Mouse (Mus musculus) forebrain, embryonic 13.5 days (tissue): Measurements from ENCODE around the gene Rest. TPM values are rescaled to one million over a fixed set of nuclear protein-coding genes. Genes with fewer than 3 reads are reported as not detected.

Experiments
- ATAC-seq: fragments of 200-750 bp; cut with Nextera tagmentation; 2 replicates; pipeline ENCODE4 v1.8.0; 2017
- H3K27ac ChIP-seq: fragments of 300-500 bp; sonication (generic); 2 replicates; pipeline ENCODE4 v1.5.1; 2015; ENCODE audit warnings: inconsistent platforms, mild to moderate bottlenecking, moderate library complexity
- H3K27me3 ChIP-seq: fragments of 300-500 bp; sonication (generic); 2 replicates; pipeline ENCODE4 v1.6.1; 2015; ENCODE audit warnings: mild to moderate bottlenecking, inconsistent platforms
- H3K36me3 ChIP-seq: fragments of 300-500 bp; sonication (generic); 2 replicates; pipeline ENCODE4 v1.6.1; 2015; ENCODE audit warnings: mild to moderate bottlenecking, inconsistent platforms; ENCODE audit not compliant: poor library complexity, severe bottlenecking
- H3K4me1 ChIP-seq: fragments of 300-500 bp; sonication (generic); 2 replicates; pipeline ENCODE4 v1.6.1; 2015; ENCODE audit warnings: inconsistent platforms
- H3K4me2 ChIP-seq: fragments of 300-500 bp; sonication (generic); 2 replicates; pipeline ENCODE4 v1.6.1; 2015; ENCODE audit warnings: inconsistent platforms, mild to moderate bottlenecking, moderate library complexity
- H3K4me3 ChIP-seq: fragments of 300-500 bp; sonication (generic); 2 replicates; pipeline ENCODE4 v1.5.1; 2015; ENCODE audit warnings: mild to moderate bottlenecking, inconsistent platforms
- H3K9ac ChIP-seq: fragments of 300-500 bp; sonication (generic); 2 replicates; pipeline ENCODE4 v1.6.1; 2015; ENCODE audit warnings: mild to moderate bottlenecking, inconsistent platforms
- H3K9me3 ChIP-seq: fragments of 300-500 bp; sonication (generic); replicated peaks from 2 replicates; pipeline ENCODE4 v1.6.1; 2016; ENCODE audit warnings: inconsistent platforms
- WGBS: fragments of 180-500 bp; shearing (Covaris S2); methylation state at CpG from one replicate; pipeline ENCODE4 v1.1.7; 2015; 5-methylcytosine and 5-hydroxymethylcytosine counted together
- polyA plus RNA-seq: library from polyadenylated mRNA; unstranded; fragments of >200 nt; fragmentation: Nextera tagmentation; extraction: Ambion mirVana; gene quantifications from 2 replicates; pipeline ENCODE4 v1.2.1, GENCODE M21; 2015

Gene Rest
- polyA plus RNA-seq, 1 experiment from 2014 or later = 11.1 TPM

DNA sequence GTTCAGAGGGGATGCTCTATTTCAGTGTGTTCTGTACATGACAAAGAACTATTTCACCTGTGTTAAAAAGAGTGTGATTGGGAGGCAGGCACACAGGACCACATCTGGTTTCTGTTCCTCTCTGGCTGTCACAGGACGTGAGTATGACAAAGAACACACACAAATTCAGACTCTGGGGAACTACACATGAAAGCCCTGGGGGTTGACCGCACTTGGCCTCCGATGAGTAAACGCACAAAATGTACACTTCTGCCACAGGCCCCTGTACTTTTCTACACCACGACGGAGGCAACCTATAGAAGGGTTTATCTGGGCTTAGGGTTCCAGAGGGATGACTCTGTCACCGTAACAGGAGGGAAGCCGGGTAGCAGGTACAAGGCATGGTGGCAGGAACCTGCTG lies 24.4 kb downstream of the Rest start:
- no peak overlapping the region for H3K9ac ChIP-seq
- H3K4me2 ChIP-seq = no peak overlapping the region
- no peak for ATAC-seq
- H3K36me3 ChIP-seq = peaks cover 80% of the 10 kb centered on the region
- H3K9me3 ChIP-seq = no peaks in the 10 kb centered on the region
- no peaks in the 10 kb centered on the region for H3K27me3 ChIP-seq
- no peaks in the 10 kb centered on the region for H3K4me1 ChIP-seq
- no peak overlapping the region for H3K4me3 ChIP-seq
- WGBS = 92% methylated on average over 8 of the region's 8 CpGs
- no peak overlapping the region for H3K27ac ChIP-seq

DNA sequence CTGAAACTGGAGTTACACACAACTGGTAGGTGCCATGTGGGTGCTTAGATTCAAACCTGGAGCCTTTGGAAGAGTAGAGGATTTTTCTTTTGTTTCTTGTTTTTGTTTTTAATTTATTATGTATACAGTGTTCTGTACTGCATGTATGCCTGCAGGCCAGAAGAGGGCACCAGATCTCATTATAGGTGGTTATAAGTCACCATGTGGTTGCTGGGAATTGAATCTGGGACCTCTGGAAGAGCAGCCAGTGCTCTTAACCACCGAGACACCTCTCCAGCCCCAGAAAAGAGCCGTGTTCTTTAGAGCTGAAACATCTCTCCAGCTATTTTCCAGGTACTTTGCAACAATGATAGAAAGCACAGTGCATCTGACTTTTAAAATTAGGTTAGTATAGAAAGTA lies 25.3 kb downstream of the Rest start:
- no peak overlapping the region for H3K4me2 ChIP-seq
- ATAC-seq = no peak
- no peak overlapping the region for H3K27ac ChIP-seq
- H3K4me3 ChIP-seq = no peak overlapping the region
- H3K4me1 ChIP-seq = no peaks in the 10 kb centered on the region
- peaks cover 88% of the 10 kb centered on the region for H3K36me3 ChIP-seq
- H3K27me3 ChIP-seq = no peaks in the 10 kb centered on the region
- no peak overlapping the region for H3K9ac ChIP-seq
- no peaks in the 10 kb centered on the region for H3K9me3 ChIP-seq
- WGBS = 91% methylated on average over 2 of the region's 2 CpGs

DNA sequence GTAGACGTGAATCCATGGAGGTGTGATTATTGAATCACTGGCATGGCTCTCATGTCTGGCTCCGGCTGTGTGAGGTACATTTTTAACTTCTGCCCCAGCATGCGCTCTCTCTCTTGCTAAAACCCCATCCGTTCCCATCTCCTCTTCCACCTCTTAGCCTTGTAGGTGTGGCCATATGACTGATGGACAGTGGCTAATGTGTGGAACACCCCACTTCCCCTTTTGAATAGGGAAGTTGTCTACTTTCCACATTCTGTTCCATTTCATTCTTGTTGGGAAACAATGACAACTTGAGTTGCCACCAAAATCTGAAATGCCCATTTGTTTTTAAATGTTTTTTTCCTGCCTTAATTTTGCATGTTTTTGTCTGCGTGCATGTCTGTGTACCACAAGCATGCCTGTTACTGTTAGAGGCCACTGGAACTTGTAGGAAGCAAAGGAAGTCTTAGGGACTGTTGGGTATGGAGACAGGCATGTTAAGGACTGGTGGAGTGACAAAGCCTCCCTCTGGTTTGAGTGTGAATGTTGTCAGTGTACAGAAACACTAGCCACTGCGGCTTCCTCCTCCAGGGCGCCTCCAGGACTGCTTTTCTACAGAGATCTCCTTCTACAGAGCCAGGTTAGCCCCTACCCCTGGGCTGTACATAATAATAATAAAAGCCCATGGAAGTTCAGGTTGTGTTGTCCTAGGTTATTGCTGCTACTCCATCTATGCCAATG lies 27.7 kb downstream of the Rest start:
- no peak for ATAC-seq
- no peak overlapping the region for H3K9ac ChIP-seq
- WGBS = 92% methylated on average over 7 of the region's 7 CpGs

DNA sequence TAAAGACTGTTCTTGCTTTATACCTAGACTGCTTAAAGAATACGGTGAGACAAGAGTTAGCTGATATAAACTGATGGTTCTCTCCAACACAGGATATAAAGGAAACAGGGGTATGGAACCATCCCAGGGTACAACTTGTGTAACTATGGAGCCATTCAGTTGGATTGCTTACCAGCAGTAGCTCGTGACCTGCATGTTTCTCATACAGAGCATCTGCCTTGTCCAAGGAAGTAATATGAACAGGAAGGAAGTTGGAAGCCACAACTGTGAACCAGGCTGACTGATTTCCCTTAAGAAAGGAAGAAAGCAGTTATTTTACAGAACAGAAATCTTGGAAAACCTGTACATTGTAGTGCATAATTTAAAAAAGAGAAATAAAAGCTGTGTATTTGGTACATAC lies 34.2 kb downstream of the Rest start:
- no peak overlapping the region for H3K4me2 ChIP-seq
- H3K27ac ChIP-seq = no peak overlapping the region
- H3K27me3 ChIP-seq = no peaks in the 10 kb centered on the region
- 92% methylated on average over 2 of the region's 2 CpGs for WGBS
- no peaks in the 10 kb centered on the region for H3K4me1 ChIP-seq
- peaks cover 74% of the 10 kb centered on the region for H3K36me3 ChIP-seq
- H3K9ac ChIP-seq = no peak overlapping the region
- ATAC-seq = no peak
- no peaks in the 10 kb centered on the region for H3K9me3 ChIP-seq
- no peak overlapping the region for H3K4me3 ChIP-seq

More for the DNA sequence above, 27.7 kb downstream of the Rest start:
- H3K27me3 ChIP-seq = no peaks in the 10 kb centered on the region
- H3K27ac ChIP-seq = no peak overlapping the region
- H3K36me3 ChIP-seq = peaks cover 93% of the 10 kb centered on the region
- H3K4me1 ChIP-seq = no peaks in the 10 kb centered on the region
- no peak overlapping the region for H3K4me2 ChIP-seq
- no peak overlapping the region for H3K4me3 ChIP-seq
- H3K9me3 ChIP-seq = no peaks in the 10 kb centered on the region

DNA sequence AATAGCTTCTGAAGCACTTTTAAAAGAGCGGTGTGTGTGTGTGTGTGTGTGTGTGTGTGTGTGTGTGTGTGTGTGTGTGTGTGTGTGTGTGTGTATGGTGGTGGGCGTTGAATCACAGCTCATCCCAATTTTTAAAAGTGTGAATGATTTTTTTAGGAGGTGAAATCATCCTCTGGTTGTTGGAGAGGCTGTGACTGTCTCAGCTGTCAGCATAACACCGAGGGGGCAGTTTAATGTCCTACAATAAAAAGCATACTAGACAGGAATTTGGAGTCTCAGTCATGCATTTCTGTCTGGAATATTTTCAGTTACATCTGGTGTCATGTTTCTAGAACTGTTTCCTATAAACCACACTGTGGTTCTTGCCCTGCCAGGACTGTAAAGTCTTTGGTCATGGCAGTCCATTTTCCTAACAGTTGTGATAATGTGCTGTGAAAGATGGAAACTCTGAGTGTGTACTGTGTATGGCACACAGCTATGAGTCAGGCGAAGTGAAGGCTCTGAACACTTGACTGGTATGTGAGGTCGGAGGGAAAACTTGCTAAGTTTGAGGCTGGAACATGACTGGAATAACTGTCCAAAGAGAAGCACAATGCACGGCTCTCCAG lies 36.1 kb downstream of the Rest start:
- no peaks in the 10 kb centered on the region for H3K27me3 ChIP-seq

DNA sequence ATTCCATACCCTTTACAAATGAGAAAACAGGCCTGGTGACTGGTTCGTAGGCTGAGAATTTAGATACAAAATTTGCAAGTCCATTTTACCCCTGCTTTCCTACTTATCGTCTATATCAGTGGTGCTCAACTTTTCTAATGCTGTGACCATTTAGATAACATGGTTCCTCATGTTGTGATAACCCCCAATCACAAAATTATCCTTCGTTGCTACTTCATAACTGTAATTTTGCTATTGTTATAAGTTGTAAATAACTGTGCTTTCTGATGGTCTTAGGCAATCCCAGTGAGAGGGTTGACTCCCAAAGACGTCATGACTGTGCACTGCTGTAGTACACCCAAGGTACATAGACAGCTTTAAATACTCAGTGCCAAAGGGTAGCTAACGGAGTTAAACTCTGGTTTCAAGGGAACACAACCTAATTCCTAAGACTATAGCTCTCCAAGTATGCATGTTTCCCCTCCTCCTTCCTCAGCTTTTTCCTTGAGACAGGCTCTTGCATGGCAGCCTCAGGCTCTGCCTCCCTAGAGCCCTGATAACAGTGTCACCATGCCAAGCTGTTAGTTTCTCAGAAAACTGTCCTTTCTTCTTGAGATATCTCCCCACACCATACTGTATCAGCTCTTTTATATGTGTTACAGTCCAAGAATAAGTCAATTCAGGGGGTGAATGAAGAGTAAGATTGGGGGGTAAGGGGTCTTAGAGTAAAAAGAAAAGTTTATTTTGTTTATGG lies 42.7 kb downstream of the Rest start:
- Histone ChIP-seq H3K4me2 (peak overlapping the region; percentile 99), H3K4me3 (peak overlapping the region; percentile 99), H3K9me3 (no peaks in the 10 kb centered on the region), H3K27ac (no peak overlapping the region), H3K27me3 (no peaks in the 10 kb centered on the region), H3K9ac (peak overlapping the region; percentile 94), H3K4me1 (peaks cover 35% of the 10 kb centered on the region), H3K36me3 (peaks cover 41% of the 10 kb centered on the region)
- 81% methylated on average over 5 of the region's 5 CpGs for WGBS
- no peak for ATAC-seq

More for the DNA sequence above, 36.1 kb downstream of the Rest start:
- no peak overlapping the region for H3K27ac ChIP-seq
- WGBS = 93% methylated on average over 6 of the region's 6 CpGs
- ATAC-seq = no peak
- no peaks in the 10 kb centered on the region for H3K9me3 ChIP-seq
- peaks cover 76% of the 10 kb centered on the region for H3K36me3 ChIP-seq
- H3K4me3 ChIP-seq = no peak overlapping the region
- no peak overlapping the region for H3K9ac ChIP-seq
- H3K4me2 ChIP-seq = no peak overlapping the region
- H3K4me1 ChIP-seq = no peaks in the 10 kb centered on the region

DNA sequence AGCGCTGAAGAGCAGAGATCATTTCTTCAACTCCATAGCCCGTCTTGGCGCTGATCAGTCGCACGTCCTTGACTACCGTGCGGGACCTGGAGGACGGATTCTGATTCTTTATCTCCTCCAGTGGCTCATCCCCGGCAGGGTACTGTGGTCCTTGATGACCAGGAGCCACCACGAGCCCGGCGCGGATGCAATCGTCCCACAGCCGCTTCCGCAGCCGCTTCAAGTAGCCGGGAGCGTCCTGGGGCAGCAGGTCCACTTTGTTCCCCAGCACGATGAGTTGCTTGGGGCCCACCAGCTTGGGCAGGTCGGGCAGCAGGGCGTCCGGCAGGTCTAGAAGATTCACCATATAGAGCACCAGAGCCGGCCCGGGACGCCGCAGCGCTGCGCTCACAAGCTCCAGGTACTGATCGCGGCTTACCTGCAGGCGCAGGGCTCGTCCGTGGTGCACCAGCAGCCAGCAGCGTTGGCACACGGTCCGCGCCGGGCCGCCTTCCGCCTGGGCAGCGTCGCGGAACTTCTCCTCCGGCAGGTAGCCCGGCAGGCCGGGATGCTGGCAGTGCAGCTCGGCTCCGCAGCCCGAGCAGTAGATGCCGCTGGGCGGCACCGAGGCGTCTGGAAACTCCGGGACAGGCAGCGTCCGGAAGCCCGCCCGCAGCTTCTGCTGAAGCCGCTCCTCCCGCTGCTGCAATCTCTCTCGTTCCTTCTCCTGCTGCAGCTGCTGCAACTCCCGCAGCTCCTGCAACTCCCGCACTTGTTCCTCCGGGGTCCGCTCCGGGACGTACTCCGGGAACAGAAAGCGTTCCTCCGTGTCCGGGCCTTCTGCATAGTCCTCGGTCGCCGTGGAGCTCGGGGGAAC lies 44.0 kb downstream of the Rest start:
- WGBS = under 1% methylated on average over 74 of the region's 76 CpGs

DNA sequence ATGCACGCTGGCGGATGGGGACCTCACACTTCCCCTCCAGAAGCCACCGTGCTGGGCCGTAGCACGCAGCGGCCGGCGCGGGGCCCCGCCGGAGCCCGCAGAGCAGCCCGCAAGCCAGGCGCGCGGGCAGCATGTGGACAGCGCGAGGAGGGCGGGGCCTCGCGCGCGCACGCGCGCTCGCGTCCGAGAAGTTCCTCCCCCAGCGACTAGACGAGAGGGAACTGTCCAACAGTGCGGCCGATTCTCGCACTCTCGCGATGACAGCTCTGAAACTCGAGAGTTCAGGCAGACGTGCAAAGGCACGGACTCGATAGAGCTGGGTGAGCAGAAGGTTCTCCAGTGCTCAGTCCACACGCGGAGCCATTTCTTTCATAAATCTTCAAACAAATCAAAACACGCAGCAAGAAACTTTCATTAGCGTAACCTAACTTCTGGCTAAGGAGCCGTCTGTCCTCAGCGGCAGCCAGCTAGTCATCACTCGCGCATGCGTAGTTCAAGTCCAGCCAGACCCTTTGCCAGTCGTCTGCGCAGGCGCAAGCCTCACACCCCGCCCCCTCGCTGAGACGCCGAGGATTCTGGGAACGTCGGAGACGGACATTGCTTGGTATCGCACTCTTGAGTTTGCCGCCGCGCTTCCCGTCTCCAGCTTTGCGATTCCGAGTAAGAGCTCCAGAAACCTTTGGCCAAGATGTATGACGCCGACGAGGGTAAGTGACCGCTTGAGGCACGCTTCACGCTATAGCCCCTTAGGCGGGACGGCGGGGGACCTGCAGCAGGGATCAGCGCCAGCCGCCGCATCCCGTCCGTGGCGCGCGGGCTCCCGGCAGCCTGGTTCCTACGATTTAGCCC lies 44.9 kb downstream of the Rest start, which contains the start of the genes Noa1 and Polr2b:
Gene Noa1 (minus strand): TSS at position 161 of the 849 bp plus-strand sequence.
Gene Polr2b (plus strand): TSS at position 224 of the 849 bp plus-strand sequence.
- H3K9ac ChIP-seq = peak within 1 kb of the TSS; percentile 94
- peaks cover 35% of the 10 kb centered on the region for H3K4me1 ChIP-seq
- peaks cover 45% of the 10 kb centered on the region for H3K36me3 ChIP-seq
- peak within 1 kb of the TSS; percentile 99 for H3K4me2 ChIP-seq
- H3K4me3 ChIP-seq = peak within 1 kb of the TSS; percentile 99
- WGBS = under 1% methylated on average over 64 of the region's 85 CpGs
- H3K27me3 ChIP-seq = no peaks in the 10 kb centered on the region
- peak; percentile 97 for ATAC-seq
- H3K27ac ChIP-seq = peak within 1 kb of the TSS; percentile 88
- no peaks in the 10 kb centered on the region for H3K9me3 ChIP-seq

More for the DNA sequence above, 44.0 kb downstream of the Rest start:
- Histone ChIP-seq H3K9ac (peak overlapping the region; percentile 94), H3K4me3 (peak overlapping the region; percentile 99), H3K9me3 (no peaks in the 10 kb centered on the region), H3K36me3 (peaks cover 44% of the 10 kb centered on the region), H3K4me2 (peak overlapping the region; percentile 99), H3K27me3 (no peaks in the 10 kb centered on the region), H3K27ac (peak overlapping the region; percentile 88), H3K4me1 (peaks cover 35% of the 10 kb centered on the region)
- peak; percentile 25 for ATAC-seq

DNA sequence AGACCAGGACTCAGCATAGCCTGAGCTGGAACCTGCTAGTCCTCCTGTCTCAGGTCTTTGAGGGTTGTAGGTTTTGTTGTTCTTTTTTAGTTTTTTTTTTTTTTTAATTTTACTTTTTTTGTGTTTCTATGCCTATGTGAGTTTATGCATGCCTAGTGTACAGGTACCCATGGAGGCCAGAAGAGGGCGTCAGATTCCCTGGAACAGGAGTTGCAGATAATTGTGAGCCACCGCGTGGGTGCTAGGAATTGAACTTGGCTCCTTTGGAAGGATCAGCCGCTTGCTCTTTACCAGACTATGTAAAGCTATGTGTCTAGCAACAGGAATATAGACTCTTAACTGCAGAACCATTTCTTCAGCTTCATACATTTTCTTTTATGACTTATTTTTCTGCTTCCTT lies 48.9 kb downstream of the Rest start:
- Histone ChIP-seq H3K4me2 (no peak overlapping the region), H3K4me3 (no peak overlapping the region), H3K27me3 (no peaks in the 10 kb centered on the region), H3K36me3 (peaks cover 57% of the 10 kb centered on the region), H3K27ac (no peak overlapping the region), H3K9ac (no peak overlapping the region), H3K9me3 (no peaks in the 10 kb centered on the region), H3K4me1 (peaks cover 15% of the 10 kb centered on the region)
- no peak for ATAC-seq
- 94% methylated on average over 4 of the region's 4 CpGs for WGBS

DNA sequence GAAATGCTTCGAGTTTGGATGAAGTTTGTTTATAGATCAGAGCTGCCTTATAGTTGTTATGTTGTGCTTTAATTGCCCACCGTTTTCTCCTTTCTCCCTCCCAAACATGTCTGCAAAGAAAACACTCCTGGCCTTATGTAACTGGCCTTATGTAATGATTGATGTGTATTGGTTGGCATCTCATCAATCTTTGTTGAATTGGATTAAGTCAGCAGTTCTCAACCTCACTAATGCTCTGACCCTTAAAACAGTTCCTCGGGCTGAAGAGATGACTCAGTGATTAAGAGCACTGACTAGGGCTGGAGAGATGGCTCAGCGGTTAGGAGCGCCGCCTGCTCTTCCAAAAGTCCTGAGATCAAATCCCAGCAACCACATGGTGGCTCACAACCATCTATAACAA lies 49.7 kb downstream of the Rest start:
- Histone ChIP-seq H3K9me3 (no peaks in the 10 kb centered on the region), H3K27me3 (no peaks in the 10 kb centered on the region), H3K4me3 (no peak overlapping the region), H3K27ac (no peak overlapping the region), H3K4me1 (peaks cover 15% of the 10 kb centered on the region), H3K4me2 (no peak overlapping the region), H3K36me3 (peaks cover 62% of the 10 kb centered on the region), H3K9ac (no peak overlapping the region)
- ATAC-seq = no peak
- 94% methylated on average over 6 of the region's 6 CpGs for WGBS

DNA sequence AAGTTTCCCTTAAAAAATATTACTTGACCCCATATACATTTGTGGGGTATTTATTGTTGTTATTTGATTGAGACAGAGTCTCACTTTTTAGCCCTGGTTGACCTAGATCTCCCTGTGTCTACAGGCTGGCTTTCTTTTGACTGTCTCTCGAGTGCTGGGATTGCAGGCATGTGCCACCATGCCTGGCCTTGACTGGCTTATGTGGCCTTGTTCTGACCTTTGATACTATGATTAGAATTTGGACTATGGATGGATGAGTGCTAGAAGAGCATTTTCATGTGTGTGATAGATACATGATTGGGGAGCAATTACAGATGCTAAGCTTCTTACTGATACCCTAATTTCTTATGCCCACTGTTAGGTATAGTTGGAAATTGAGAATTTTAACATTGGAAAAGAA lies 59.6 kb downstream of the Rest start:
- Histone ChIP-seq H3K9ac (no peak overlapping the region), H3K27me3 (no peaks in the 10 kb centered on the region), H3K4me3 (no peak overlapping the region), H3K36me3 (peaks cover 93% of the 10 kb centered on the region), H3K4me2 (no peak overlapping the region), H3K4me1 (no peaks in the 10 kb centered on the region), H3K27ac (no peak overlapping the region), H3K9me3 (no peaks in the 10 kb centered on the region)
- 83% methylated on average over 1 of the region's 1 CpGs for WGBS
- ATAC-seq = no peak
